Mouse (Mus musculus): ENCODE measurements around the gene Gm20721.
A peak's percentile ranks its signal among the peaks of the same experiment; 100 is the strongest.

DNA sequence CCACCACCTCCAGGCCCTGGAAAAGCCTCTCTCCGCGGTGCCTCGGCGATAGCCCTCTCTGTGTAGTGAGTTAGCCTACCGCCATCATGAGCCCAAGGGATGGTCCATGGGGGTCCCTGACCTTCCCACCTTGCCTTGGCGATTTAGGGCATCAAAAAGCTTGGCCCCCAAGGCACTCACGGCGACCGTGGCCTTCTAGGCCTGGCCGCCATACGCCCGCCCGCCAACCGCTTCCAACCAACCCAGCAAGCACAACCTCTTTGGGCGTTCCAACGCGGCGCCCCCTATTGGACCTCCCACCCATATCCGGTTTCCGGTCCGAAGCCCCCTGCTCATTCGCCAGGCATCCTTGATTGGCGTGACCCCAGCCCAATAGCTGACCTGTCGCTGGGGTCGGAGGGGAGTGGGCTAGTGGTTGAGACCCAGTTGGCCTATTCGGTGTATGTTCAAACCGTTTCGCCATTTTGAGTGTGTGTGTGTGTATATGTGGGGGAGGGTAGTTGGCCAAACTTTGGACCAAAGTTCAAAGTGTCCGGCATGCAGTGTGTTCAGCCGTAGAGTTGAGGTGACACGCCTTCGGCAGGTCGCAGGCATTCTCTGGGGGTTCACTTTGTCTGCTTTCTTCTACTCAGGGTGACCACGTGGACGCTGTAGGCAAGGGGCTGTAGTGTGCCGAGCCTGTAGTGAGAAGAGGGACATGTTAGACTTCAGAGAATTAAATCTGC lies 51.2 kb downstream of the Gm20721 start:
- no peak for TF ChIP-seq EP300 (IDR thresholded peaks at IDR 0.05; ENCODE audit: low read length)
- no peak for TF ChIP-seq CTCF (conservative IDR thresholded peaks at IDR 0.05 in 1 of 2, IDR thresholded peaks at IDR 0.05 in 1 of 2; ENCODE audit: low read depth in 2 of 2, low read length in 2 of 2)
- no peak for TF ChIP-seq ZKSCAN1 (IDR thresholded peaks at IDR 0.05; ENCODE audit: borderline replicate concordance, low read depth, low read length)
- no peak for TF ChIP-seq ZNF384 (IDR thresholded peaks at IDR 0.05; ENCODE audit: low read depth, low read length)
- peak; percentile 64 for TF ChIP-seq HCFC1 (IDR thresholded peaks at IDR 0.05; ENCODE audit: low read depth, low read length)
- no peak for TF ChIP-seq MAFK (IDR thresholded peaks at IDR 0.05; ENCODE audit: insufficient replicate concordance, low read length)
- TF ChIP-seq ELF1 (IDR thresholded peaks at IDR 0.05; ENCODE audit: low read depth, low read length) = peak; percentile 41; the same call in 1 of the 2 replicates
- no peak for TF ChIP-seq BHLHE40 (IDR thresholded peaks at IDR 0.05; ENCODE audit: low read depth, low read length)
- no peak for TF ChIP-seq IRF4 (IDR thresholded peaks at IDR 0.05; ENCODE audit: low read depth, low read length)
- no peak for TF ChIP-seq RAD21 (IDR thresholded peaks at IDR 0.05; ENCODE audit: low read depth, low read length)
- TF ChIP-seq CHD2 (IDR thresholded peaks at IDR 0.05; ENCODE audit: low read length) = peak; percentile 55; the same call in 1 of the 2 replicates
- TF ChIP-seq POLR2A (IDR thresholded peaks at IDR 0.05; ENCODE audit: low read depth, low read length) = peak; percentile 78
- TF ChIP-seq JUND (conservative IDR thresholded peaks at IDR 0.05; ENCODE audit: low read depth, low read length) = no peak
